Mouse (Mus musculus): Measurements from ENCODE around the gene Mboat1.

The Mboat1 gene

DNA sequence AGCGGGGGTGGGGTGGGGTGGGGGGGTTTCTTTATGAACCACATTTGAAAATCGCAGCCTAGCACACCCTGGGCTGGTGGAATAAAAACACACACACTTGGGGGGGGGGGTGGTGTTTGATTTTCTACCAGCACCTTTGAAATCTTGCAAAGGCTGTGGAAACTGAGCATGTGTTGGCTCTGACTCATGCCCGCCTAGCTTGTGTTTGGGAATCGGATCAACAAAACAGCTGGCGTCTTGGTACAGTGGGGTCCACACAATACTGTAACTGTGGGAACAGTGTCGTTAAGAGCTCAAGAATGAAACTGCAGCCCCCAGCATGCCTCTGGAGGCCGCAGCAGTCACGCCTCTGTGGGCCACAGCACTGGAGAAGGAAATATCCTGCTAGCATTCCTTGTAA, 50.2 kb downstream of the Mboat1 start:
- no peak for DNase-seq

DNA sequence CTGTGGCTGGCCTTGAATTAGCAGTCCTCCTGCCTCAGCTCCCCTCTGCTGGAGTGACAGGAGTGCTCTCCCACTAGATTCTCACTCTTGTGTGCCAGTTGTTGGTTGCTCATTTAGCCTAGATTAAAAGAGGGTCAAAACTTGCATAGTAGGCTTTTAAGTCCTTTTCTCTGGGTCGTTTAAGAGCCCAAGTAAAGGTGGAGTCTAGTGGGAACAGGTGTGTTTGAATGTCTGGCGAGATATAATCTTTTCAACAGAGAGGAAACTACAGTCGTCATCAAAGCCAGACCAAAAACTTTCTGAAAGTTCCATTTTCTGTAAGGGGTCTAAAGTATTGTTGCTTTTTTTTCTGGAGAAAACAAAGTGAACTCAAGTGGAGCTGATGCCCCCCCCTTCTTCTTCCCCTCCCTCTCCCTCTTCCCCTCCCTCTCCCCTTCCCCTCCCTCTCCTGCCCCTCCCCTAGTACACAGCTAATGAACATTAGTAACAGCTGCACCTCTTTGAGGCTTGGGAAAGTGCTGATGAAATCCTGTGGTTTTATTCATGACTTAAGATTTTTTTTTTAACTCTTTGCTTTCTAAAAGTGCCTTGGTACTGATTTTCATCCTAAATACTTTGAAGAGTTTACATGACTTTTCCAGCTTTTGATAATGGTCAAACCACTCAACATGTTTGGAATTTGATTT, 55.9 kb downstream of the Mboat1 start:
- DNase-seq = no peak

DNA sequence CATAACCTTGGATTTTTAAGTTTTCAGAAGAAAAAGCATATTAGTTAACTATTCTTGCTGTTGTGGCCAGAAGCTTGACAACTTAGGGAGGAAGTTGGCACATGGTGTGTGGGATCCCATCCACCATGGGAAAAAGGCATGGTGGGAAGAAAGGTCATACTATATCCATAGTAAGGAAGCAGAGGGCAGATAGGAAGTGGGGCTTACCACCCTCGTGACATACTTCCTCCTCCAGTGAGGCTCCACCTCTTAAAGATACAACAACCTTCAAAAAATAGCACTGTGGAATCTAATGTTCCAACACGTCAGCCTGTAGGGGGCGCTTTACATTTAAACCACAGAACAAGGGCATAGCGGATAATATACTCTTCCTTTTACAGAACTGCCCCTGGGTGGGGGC, 57.1 kb downstream of the Mboat1 start:
- no peak for DNase-seq

DNA sequence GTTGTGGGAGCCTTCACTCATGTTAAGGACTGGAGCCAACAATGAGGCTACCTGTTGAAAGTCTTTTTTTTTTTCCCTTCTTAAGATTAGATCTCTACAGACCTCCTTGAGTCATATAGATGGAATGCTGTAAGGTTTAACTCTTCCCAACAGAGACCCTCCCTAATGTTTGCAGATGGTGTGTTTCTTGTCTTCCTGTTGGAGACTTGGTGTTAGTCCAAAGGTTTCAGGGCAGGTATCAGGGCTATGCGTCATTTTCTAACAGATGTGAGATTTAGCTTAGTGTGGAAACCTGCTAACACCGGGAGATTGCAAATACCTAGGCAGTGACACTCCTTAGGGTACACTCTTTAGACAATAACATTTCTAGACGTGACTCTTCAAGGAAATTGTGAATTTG, 58.5 kb downstream of the Mboat1 start:
- no peak for DNase-seq

DNA sequence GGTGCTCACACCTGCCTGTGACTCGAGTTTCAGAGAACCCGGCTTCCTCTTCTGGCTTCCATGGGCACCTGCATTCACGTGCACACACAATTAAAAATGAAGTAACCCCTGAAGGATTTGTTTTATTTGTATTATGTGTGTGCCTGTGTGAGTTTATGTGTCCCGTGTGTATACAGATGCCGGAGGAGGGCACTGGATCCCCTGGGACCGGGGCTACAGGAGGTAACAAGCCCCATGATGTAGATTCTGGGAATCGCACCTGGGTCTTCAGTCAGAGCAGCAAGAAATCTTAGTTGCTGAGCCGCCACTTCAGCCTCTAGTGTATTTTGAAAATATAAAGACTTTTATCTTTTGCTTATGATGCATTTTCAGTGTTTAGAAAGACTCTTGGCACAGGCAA, 60.4 kb downstream of the Mboat1 start:
- no peak for DNase-seq

DNA sequence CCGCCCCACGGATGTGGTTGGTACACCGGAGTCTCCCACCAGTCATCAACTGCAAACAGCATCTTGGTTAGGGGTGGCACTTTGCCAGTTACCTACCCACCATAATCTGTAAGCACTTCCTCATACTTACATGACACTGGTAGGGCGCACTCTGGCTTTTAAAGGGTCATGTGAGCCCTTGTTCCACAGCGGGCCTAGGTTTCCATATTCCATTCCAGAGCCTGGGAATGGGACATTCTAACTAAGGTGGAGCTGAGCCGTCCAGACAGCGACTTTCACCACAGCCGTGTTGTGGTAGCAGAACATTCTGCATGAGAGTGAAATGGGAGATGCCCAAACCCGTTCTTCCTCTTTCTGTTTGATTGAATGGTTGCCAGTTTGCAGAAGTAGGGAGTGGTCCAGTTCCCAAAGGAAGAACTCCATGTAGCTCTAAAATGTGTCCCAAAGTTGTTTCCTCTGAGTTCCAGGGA, 61.8 kb downstream of the Mboat1 start:
- DNase-seq = no peak

DNA sequence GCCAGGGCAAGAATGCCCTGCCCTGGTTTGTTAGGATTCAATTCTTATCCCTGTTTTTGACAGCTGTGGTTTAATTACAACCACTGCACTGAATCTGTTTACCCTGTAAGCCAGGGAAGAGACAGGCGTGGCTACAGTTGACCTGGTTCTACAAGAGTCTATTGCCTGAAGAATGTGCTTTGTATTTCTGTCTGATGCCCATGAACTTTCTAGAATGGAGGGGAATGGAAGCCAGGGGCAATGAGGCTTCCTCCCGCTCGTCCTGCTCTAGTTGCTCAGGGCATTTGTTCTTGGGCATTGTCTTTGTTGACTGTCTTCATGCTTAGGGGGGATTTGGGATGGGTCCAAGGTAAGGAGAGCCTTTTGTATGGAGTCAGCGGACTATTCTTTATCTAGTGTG, 63.5 kb downstream of the Mboat1 start:
- no peak for DNase-seq

DNA sequence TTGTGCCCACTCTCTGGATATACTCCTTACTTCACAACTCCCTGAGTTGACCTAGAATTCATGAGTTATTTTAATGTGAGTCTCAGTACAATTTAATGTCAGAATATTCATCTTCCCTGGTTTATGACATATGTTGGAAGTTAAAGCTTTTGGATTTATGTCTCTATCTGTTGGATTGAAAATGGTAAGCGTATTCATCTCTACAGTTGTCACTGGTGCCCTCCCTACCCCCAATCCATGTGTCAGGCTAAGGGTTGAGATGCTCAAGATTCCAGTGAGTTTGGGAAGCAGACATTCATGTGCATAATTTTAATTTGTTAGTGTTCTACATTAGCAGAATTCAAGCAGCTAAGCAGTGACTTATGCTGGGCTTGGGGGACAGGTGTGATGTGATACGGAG, 64.4 kb downstream of the Mboat1 start:
- DNase-seq = no peak

DNA sequence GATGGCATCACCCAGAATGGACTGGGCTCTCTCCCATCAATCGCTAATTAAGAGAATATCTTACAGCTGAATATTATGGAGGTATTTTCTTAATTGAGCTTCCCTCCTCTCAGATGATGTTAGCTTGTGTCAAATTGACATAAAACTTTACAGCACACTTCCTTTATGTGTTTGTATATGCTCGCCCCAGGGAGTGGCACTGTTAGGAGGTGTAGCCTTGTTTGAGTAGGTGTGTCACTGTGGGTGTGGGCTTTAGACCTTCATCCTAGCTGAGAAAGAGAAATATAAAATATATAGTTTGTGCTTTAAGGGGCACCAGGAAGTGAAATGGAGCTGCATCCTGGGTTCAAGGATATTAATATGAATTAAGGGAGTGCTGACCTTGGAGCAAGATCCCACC, 66.7 kb downstream of the Mboat1 start:
- DNase-seq = no peak

DNA sequence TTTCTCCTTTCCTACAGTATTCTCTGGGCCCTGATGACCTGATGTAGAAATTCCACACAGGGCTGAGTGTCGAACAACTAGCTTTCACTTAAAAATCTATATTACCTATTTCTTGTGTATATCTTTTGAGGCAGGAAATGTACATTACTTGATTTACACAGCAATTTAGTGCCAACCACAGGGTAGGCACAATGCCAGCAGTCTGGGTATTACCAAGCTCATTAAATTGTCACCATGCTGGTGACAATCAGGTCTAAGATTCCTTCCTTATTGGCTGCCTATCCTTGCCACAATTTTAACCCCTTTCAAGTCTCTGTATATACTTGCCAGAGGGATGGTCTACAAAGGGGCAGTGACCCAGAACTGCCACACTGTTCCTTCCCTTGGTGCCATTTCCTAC, 71.9 kb downstream of the Mboat1 start:
- DNase-seq = no peak

DNA sequence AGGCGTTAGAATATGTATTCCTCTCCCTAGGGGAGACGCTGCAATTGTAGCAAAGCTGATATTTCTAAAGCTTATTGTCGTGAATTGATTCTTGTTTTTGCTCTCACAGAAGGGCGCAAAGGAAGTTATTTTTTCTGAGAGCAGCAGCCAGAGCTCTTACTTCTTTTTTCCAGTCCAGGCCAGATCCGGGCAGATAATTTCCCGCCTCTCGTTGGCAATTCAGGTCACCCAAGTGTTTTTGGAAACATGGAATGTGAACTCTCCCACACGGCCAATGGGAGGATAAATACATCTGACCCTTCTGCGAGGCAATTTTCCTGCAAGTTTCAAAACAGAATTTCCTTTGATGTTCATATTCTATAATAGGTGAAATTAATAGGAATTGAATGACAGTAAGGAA, 77.0 kb downstream of the Mboat1 start:
- peak; percentile 36 for DNase-seq

DNA sequence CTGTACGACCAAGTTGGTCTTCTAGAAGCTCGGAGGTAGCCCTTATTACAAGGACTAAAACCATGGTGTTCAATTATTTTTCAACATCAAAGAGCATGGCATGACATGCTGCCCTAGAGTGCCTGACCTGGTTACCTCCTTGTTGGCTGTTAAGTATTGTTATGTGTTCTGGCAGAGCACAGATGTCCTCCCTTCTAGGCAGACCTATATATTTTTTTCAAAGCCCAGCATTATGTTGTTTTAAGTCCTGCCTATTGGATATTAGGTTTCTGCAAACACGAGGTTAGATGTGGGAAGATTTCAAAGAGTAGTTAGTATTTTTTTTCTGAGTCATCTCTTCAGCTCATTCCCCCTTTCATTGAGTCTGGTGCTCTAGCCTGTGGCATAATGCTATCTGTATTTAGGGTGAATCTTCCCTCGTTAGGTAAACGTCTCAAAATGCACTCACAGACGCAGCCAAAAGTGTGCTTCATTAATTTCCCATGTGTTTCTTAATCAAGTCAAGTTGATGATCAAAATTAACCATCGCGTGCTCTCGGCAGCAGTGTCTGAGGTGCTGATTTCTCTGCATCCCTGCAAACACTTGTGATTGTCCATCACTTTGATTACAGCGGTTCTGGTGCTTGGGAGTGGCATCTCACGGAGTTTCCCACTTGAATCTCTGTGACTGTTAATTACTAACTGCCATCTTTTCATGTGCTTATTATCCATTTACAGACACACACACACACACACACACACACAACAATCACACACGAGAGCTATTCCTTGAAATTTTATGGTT, 81.5 kb downstream of the Mboat1 start:
- DNase-seq = no peak

DNA sequence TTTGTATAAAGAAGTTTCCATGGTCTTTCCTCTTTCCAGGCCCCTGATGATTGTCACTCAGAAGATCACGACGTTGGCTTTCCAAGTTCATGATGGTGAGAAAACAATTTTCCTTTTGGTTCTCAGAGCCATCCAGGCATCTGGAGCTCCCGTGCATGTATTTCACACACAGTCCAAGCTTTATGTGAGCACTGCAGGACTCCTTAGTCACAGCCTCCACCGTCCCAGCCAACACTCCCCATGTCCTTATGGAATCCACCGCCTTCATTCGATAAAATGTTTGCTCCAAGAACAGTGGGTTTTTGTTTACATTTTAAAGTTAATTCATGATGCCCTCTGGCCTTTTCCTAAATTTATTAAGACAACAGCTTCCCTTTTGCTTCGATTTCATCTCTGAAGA, 83.3 kb downstream of the Mboat1 start:
- no peak for DNase-seq

DNA sequence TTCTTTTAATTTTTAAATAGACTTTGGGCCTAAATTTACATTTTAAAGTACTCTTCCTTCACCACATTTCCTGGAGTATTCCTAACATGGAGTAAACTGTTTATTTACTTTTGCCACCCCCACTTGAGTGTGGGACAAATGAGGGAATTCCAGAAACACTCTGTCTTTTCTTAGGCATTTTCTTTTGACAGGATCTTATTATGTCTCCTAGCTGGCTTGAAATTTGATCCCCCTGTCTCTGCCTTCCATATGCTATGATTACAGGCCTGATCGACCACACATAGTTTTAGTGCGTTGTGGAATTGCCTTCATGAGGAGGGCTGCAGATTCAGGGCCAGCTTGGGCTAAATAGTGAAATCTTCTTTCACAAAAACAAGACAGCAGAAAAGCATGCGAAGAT, 85.0 kb downstream of the Mboat1 start:
- no peak for DNase-seq

DNA sequence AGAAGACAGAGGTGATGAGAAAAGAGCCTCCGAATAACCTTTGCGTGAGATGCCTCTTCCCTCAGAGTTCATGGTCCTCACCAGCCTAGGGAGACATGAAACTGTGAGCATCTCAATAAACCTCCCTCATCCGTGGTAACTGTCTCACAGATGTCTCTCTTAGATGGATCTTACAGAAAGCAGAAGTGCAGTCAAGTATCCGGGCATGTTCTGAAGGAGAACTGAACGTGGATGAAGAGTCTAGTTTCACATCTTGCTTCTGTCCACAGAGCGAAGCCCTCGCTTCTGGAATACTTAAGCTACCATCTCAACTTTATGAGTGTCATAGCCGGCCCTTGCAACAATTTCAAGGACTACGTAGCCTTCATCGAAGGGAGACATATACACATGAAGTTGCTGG, 87.8 kb downstream of the Mboat1 start:
- no peak for DNase-seq

DNA sequence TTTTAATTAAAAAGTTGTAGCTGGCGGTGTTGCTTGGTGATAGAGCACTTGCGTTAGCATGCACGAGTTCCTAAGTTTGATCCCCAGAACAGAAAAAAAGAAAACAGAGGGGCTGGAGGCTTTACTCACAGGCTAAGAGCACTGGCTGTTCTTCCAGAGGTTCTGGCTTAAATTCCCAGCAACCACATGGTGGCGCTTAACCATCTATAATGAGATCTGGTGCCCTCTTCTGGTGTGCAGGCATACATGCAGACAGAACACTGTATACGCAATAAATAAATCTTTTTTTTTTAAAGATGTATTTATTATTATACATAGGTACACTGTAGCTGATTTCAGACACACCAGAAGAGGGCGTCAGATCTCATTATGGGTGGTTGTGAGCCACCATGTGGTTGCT, 88.4 kb downstream of the Mboat1 start:
- no peak for DNase-seq

DNA sequence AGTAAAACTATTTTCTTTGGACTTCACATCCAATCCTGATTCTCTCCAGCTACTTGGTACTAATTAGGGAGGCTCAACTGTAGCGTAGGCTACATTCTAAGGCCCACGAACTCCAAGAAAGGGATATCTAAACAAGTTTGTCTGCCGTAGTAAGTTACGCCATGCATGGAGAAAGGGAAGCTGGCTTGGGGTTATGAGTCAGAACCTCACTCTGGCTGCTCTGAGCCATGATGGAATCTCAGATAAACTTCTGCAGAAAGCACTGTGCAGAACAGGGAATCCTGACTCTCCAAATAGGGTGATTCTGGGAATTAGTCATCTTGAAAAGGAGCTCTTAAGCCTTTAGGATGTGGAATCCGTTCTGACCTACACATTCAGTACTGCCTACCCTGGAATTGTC, 92.5 kb downstream of the Mboat1 start:
- no peak for DNase-seq

DNA sequence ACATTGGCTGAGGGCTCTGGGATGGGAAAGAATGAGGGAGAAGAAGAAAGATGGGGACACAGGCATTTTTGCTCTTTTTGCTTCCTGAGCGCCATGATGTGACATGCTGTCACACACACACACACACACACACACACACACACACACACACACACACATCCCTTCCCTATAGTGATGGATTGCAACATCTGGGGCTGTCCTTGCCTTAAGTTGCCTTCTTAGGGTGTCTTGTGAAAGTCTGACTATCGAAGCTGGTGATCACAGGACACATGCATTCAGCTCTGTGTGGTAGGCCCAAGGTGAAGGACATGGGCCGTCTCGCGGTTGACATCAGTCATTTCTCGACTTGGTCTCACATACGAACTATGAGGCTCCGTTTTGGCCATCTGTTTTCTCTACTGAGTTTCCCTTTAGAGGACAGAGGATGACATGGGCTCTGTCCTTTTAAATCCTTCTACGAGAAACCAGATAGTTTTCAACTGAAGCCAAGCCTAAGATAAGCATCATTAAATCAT, 93.4 kb downstream of the Mboat1 start:
- no peak for DNase-seq

DNA sequence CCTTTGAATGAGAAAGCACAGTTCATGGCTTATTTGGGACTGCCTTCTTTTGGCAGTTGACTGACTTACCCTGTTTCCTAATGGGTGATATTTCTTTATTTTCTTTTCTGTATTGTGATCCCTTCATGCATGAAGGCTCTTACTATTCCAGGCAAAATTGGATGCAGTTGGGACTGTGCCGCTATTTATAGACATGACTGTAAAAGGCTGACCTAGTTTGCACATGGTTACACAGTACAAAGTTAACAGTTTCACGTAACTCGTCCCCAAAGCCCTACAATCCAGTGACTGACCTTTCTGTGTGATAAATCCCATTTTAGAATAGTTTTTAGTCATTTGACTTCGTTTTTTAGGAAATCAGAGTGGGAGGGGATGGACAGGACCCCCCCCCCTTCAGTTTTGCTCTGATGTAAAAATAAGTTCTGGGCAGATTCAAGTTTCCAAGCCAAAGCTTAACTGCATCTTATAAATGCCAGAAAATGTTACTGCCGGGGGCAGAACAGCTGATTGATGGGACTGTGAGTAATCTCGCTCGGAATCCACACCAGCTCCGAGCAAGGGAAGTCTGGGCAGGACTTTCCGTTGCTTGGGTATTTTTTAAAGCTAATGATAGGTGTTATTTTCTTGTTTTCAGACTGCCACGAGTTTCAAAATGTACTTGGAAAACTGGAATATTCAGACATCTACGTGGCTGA, 98.9 kb downstream of the Mboat1 start:
- DNase-seq = peak; percentile 66

DNA sequence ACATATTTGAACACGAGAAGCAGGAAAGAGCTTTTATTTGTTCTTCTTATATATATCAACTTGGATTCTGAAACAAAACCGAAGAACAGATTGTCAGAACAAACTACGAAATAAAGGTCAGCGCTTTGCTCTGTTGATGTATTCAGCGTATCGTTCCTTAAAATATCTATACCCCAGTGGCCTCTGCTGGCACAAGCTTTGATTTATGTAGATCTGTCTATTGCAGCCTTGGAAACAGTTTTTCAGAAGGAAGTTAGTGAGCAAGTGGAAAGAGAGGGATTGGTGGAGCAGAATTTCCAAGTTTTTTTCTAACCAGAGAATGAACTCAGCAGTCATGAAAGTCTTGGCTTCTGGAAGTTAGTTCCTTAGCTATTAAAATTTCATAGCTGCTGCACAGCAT, 103.1 kb downstream of the Mboat1 start:
- no peak for DNase-seq

DNA sequence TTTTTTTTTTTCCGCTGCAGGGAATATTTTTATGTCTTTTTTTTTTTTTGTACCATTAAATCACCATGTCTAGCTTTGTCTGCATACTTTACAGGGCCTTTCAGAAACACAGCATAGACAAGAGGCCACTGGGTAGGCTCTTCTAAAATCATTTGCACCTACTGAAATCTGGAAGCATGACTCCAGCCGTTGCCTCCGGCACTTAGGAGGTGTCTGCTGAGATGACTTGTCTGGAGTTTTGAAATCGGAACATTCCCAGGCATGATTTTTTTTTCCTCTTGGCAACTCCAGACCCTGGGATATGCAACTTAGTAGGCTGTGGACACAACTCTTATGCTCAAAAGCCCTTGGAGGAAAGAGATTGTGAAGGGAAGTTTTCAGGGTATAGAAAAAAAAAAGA, 109.3 kb downstream of the Mboat1 start:
- no peak for DNase-seq

DNA sequence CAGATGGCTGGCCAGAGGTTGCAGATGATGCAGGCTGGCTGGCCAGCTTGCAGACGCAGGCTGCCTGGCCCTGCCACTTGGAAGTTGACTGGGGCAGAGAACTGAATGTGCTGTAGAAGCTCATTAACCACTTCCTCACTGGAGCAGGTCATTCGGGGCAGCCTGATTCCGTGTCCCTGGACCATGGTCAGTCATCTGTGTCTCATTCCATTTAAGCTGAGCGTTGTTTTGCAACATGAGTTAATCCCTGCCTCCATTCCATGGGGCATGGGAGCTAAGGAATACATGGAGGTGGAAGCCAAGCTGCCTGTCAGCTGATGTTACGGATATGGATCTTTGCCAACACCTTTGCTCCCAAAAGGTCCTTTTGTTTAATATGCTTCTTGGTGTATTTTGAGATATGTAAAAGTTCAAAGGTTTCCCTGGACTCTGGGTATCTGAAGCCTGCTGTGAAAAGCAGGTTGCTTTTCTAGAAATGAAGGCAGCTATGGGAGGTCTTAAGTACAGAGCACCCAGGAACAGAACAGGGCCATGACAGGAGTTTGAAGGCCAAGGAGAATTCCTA, 114.1 kb downstream of the Mboat1 start:
- peak; percentile 48 for DNase-seq

DNA sequence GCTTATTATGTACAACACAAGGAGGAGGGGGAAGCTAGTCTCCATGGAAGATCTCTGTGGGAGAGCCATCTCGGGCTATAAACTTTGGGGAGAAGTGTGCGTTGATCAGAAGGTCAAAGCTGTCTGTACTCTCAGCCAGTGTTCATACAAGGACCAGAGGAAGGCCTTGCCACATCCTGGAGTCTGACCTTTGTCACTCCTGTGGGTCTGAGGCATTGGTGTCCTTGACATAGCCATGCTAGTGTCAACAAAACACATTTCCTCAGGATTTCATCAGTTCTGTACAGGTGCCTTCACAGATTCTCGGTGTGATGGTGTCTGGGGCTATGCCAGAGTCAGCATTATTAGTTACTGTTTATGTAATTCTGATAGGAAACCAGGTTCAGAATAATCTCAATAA, 115.1 kb downstream of the Mboat1 start:
- no peak for DNase-seq

DNA sequence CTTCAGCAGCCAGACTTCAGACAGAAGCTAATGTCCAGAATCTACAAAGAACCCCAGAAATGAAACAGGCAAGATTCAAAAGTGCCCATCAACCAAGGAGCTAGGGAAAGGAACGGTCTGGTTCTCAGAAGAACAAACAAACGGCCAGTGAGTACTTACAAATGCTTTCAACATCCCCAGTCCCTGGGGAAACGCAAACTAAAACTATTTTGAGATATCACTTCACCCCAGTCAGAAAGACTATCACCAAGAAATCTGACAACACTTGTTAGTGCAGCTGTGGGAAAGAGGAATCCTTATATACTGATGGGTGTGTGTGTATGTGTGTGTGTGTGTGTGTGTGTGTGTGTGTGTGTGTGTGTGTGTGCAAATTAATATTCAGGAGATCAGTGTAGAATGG, 116.4 kb downstream of the Mboat1 start:
- DNase-seq = no peak
